Comparison of ENCODE assay signal across 10 mouse cellular contexts in genomic region chr13:94258530-94258929, GRCm38 (mm10).
"Had no signal": no experiment of that assay in that cellular context is flagged by ENCODE, and none has a peak within 500 bp of the region (broad histone marks: within the 10 kb centered on the region; RNA-seq: fewer than 3 reads in every experiment).

No protein-coding gene starts in this region.

- H3K36me3 ChIP-seq: intestine, embryonic 15.5 days; limb, embryonic 10.5 days; midbrain, embryonic 13.5 days had no signal

- H3K9ac ChIP-seq: hindbrain, embryonic 14.5 days; intestine, embryonic 15.5 days; midbrain, embryonic 13.5 days had no signal

- H3K4me3 ChIP-seq: intestine, embryonic 15.5 days; left cerebral cortex, adult 2 months; limb, embryonic 10.5 days; midbrain, embryonic 13.5 days had no signal

- DNase-seq: lung, adult 18-20 months; lung, postnatal 36 days; right cerebral cortex, postnatal 14 days; thymus, postnatal 4 days had no signal

- H3K27ac ChIP-seq: hindbrain, embryonic 14.5 days; intestine, embryonic 15.5 days; left cerebral cortex, adult 2 months; limb, embryonic 10.5 days; midbrain, embryonic 13.5 days had no signal

- H3K27me3 ChIP-seq: intestine, embryonic 15.5 days; midbrain, embryonic 13.5 days had no signal

- H3K9me3 ChIP-seq: intestine, embryonic 15.5 days; limb, embryonic 10.5 days; midbrain, embryonic 13.5 days had no signal

- H3K4me2 ChIP-seq: hindbrain, embryonic 14.5 days; intestine, embryonic 15.5 days; midbrain, embryonic 13.5 days had no signal

- ATAC-seq: lung, postnatal 0 days; midbrain, embryonic 13.5 days had no signal
